Comparison of ENCODE assay signal across 13 mouse cellular contexts in the genomic region with DNA sequence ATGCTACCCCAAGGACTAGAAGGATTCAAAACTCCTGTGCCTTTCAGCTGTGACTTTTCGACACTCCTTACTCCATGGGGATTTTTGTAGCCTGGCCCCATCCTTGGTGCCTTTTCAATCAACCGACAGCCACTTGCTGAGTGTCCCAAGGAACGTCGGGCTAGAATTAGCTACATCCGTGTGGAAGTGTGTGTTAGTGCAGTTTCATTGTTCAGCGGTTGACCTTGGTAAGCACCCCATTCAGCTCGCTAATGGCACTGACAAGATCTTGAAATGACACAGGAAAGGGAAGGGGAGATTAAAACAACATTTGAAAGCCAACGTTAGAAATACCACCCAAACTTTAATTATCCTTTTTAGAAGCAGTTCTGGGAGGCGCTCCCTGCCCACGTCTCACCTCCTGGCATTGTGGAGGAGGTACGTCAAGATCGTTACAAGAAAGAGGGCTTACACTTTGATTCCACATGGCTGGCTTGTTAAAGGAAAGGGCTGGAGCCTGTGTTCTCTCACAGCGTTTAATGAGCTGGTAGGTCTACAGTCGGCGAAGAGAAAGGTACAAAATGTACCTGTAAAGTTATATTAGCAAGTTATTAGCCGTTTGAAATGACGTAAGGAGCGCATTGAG.
DNase-seq lines count a peak whose midpoint lies in the region; ATAC-seq lines count a peak whose summit lies in the region.
"Had no signal": no experiment of that assay in that cellular context is flagged by ENCODE, and none has a peak within 500 bp of the region (broad histone marks: within the 10 kb centered on the region; RNA-seq: fewer than 3 reads in every experiment).

No protein-coding gene starts in this region.

- H3K4me3 ChIP-seq in kidney, embryonic 14.5 days (ENCODE audit: low read length): no peak overlapping the region
- H3K4me3 ChIP-seq: embryonic facial prominence, embryonic 13.5 days had no signal

- no peaks in the 10 kb centered on the region for H3K27me3 ChIP-seq in kidney, embryonic 14.5 days (ENCODE audit: control insufficient read depth, insufficient read depth, low read length)
- H3K27me3 ChIP-seq: embryonic facial prominence, embryonic 13.5 days had no signal

- H3K27ac ChIP-seq in kidney, embryonic 14.5 days (ENCODE audit: low read depth, low read length): no peak overlapping the region
- H3K27ac ChIP-seq: embryonic facial prominence, embryonic 13.5 days had no signal

- no peak for DNase-seq in kidney, adult 8-10 months
- DNase-seq in right cerebral cortex, adult 18-20 months: peak; percentile 30
- DNase-seq in right cerebral cortex, postnatal 25 days: no peak
- DNase-seq in forelimb bud, embryonic 11.5 days (ENCODE audit: low read depth, low spot score): peak; percentile 64
- peak; percentile 39 for DNase-seq in retina, postnatal 1 day
- no peak for DNase-seq in right cerebral cortex, postnatal 14 days
- DNase-seq in adipocyte (ENCODE audit: low spot score): no peak
- DNase-seq: adrenal gland, postnatal 25 days; heart, postnatal 14 days; layer of hippocampus, adult 9-11 months; thymus, postnatal 4 days had no signal

- H3K9ac ChIP-seq in kidney, embryonic 14.5 days (ENCODE audit: low read depth, low read length): no peak overlapping the region
- H3K9ac ChIP-seq: embryonic facial prominence, embryonic 13.5 days had no signal

- peak; percentile 69; the same call in 1 of the 2 replicates for ATAC-seq in kidney, embryonic 14.5 days (ENCODE audit: low FRiP score, low TSS enrichment)

- no peaks in the 10 kb centered on the region for H3K36me3 ChIP-seq in kidney, embryonic 14.5 days (ENCODE audit: control insufficient read depth, insufficient read depth, low read length)
- H3K36me3 ChIP-seq: embryonic facial prominence, embryonic 13.5 days had no signal

- no peaks in the 10 kb centered on the region for H3K9me3 ChIP-seq in kidney, embryonic 14.5 days (ENCODE audit: control insufficient read depth, low read length)
- H3K9me3 ChIP-seq: embryonic facial prominence, embryonic 13.5 days had no signal

- peak overlapping the region; percentile 17; the same call in 1 of the 2 replicates for H3K4me2 ChIP-seq in kidney, embryonic 14.5 days (replicated peaks; ENCODE audit: low read depth, low read length)
- H3K4me2 ChIP-seq: embryonic facial prominence, embryonic 13.5 days had no signal

- 25% methylated on average over 18 of the region's 18 CpGs for WGBS in kidney, embryonic 14.5 days

- no peaks in the 10 kb centered on the region for H3K4me1 ChIP-seq in kidney, embryonic 14.5 days (ENCODE audit: control insufficient read depth, insufficient read depth, low read length)
- H3K4me1 ChIP-seq: embryonic facial prominence, embryonic 13.5 days had no signal

Comparison
In these comparisons a context has a peak if more than half of its experiments do, and no peak if none do; other contexts are left out.
1. DNase-seq: peak in right cerebral cortex, adult 18-20 months (single experiment), forelimb bud, embryonic 11.5 days (single experiment) and retina, postnatal 1 day (single experiment); none in kidney, adult 8-10 months (0 of 2), right cerebral cortex, postnatal 25 days (single experiment), right cerebral cortex, postnatal 14 days (single experiment) and adipocyte (single experiment).